Mouse (Mus musculus) stomach, postnatal 0 days (tissue): ENCODE data around the gene Nmrk2.

Source experiments
- CTCF ChIP-seq: IDR thresholded peaks from 2 replicates; pipeline ENCODE4 v1.5.1; 2016; ENCODE audit warnings: antibody characterized with exemption, low read depth, mild to moderate bottlenecking, moderate library complexity
- EP300 ChIP-seq: optimal IDR thresholded peaks from 2 replicates; pipeline ENCODE3; 2016; ENCODE audit warnings: antibody characterized with exemption

DNA sequence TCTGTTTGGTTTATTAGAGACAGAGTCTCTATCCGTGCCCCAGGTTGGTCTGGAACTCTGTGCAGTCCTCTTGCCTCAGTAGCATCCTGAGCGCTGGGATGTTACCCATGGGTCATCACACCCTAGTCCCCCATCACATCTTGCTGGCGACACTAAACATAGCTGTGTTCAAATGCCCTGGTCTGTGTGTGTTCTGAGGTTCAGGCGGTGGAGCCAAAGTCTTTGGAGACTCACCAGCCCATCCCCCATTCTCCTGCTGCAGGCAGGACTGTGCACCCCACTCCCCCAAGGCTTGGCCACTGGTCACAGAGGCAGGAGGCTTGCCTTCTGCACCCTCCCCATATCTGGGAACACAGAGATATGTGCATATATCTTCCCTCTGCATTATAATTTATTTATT is 2.3 kb upstream of the Nmrk2 start:
- TF ChIP-seq CTCF (no peak), EP300 (no peak)
